Mouse (Mus musculus) ES-E14 (cell line): Measurements from ENCODE around the gene Psmb8.

ENCODE experiments used
- HCFC1 ChIP-seq: IDR thresholded peaks from 2 replicates; pipeline ENCODE4 v1.6.1; 2012; ENCODE audit warnings: low read length, inconsistent platforms, borderline replicate concordance; ENCODE audit not compliant: insufficient read depth
- MAFK ChIP-seq: IDR thresholded peaks from 2 replicates; pipeline ENCODE4 v1.6.1; 2014; ENCODE audit warnings: mild to moderate bottlenecking, low read depth, low read length, inconsistent platforms; ENCODE audit not compliant: insufficient read depth
- ZNF384 ChIP-seq: IDR thresholded peaks from 2 replicates; pipeline ENCODE4 v1.6.1; 2012; ENCODE audit warnings: low read depth, low read length, inconsistent platforms

- TF ChIP-seq HCFC1 (no peak), ZNF384 (no peak), MAFK (no peak)
These were observed 17.7 kb downstream of the Psmb8 start for GRCm38 (mm10) chr17:34215176-34215575.
